Mouse (Mus musculus) left cerebral cortex, postnatal 25 days (tissue): Measurements from ENCODE around the gene Ccdc105. TPM values are rescaled to one million over a fixed set of nuclear protein-coding genes. Genes with fewer than 3 reads are reported as not detected.

Source experiments
- DNase-seq, 2 experiments: peaks; one replicate each; pipeline ENCODE4 v3.0.0; 2022; ENCODE audit warnings: low spot score in 2 of 2, mixed read lengths in 1 of 2
- intact Hi-C: fragments of 180-260 bp; cut with DNase I; formaldehyde crosslinking; loops from one replicate; pipeline ENCODE4 v1.15.1; 2025
- total RNA-seq, 2 experiments: library from RNA; stranded (reverse); gene quantifications; 2 replicates each; pipeline ENCODE4 v1.2.3; 2021

The Ccdc105 gene
- total RNA-seq, 2 experiments from 2014 or later: 0.41 to 0.57 TPM

GRCm38 (mm10) chr10:78722036-78722435, 30.8 kb downstream of the Ccdc105 start:
- intact Hi-C loops: no loop called here
- no peak for DNase-seq

- intact Hi-C loops: no loop called here
- DNase-seq: no peak
Measured at GRCm38 (mm10) chr10:78718056-78718455, 34.8 kb downstream of the Ccdc105 start, which contains the start of gene Casp14. Gene Casp14, minus strand, starts transcription at chr10:78718294.

- DNase-seq: no peak
- intact Hi-C loops: no loop called here
Measured at GRCm38 (mm10) chr10:78716231-78716630, 36.6 kb downstream of the Ccdc105 start.

GRCm38 (mm10) chr10:78715156-78715555, 37.7 kb downstream of the Ccdc105 start:
- intact Hi-C loops: no loop called here
- no peak for DNase-seq

GRCm38 (mm10) chr10:78714129-78714528, 38.7 kb downstream of the Ccdc105 start:
- no peak for DNase-seq
- intact Hi-C loops: no loop called here

GRCm38 (mm10) chr10:78710706-78711105, 42.2 kb downstream of the Ccdc105 start:
- intact Hi-C loops: no loop called here
- DNase-seq: no peak

- intact Hi-C loops: no loop called here
Measured at GRCm38 (mm10) chr10:78700881-78701280, 52.0 kb downstream of the Ccdc105 start.

More at GRCm38 (mm10) chr10:78700881-78701280, 52.0 kb downstream of the Ccdc105 start:
- DNase-seq: no peak

Other genes starting within 250 kb of the Ccdc105 start
- not detected for gene Olfr1358, start 235.6 kb downstream of the Ccdc105 start, total RNA-seq
- 10 to 100 TPM; 21.5 to 27.9 TPM for gene Ilvbl, start 178.7 kb downstream of the Ccdc105 start, total RNA-seq
- gene Syde1, start 161.1 kb downstream of the Ccdc105 start, total RNA-seq: 1 to 10 TPM; 5.2 to 5.4 TPM
- gene Olfr1357, start 135.0 kb downstream of the Ccdc105 start, total RNA-seq: not detected
- not detected for gene Casp14, start 34.8 kb downstream of the Ccdc105 start, total RNA-seq
- gene Slc1a6, start 27.4 kb upstream of the Ccdc105 start, total RNA-seq: 10 to 100 TPM; 10.8 to 12.5 TPM
- gene Olfr1356, start 99.1 kb upstream of the Ccdc105 start, total RNA-seq: not detected
- not detected for gene Olfr1355, start 122.5 kb upstream of the Ccdc105 start, total RNA-seq
- gene Olfr1354, start 160.1 kb upstream of the Ccdc105 start, total RNA-seq: not detected
- gene Olfr8, start 197.6 kb upstream of the Ccdc105 start, total RNA-seq: not detected
- not detected for gene Olfr1353, start 210.2 kb upstream of the Ccdc105 start, total RNA-seq
- not detected for gene Olfr1352, start 228.0 kb upstream of the Ccdc105 start, total RNA-seq